Mouse (Mus musculus): ENCODE measurements around the gene Rsph1.

- no peak for TF ChIP-seq CTCF (IDR thresholded peaks at IDR 0.05; ENCODE audit: insufficient read depth, low read length)
- no peak for TF ChIP-seq POLR2A (IDR thresholded peaks at IDR 0.05; ENCODE audit: borderline replicate concordance, extremely low read depth, low read depth, low read length)
Observed at GRCm38 (mm10) chr17:31312648-31313047, 35.5 kb upstream of the Rsph1 start.
